Mouse (Mus musculus) C2C12 (cell line): ENCODE results near the gene Taar7e. TPM values are rescaled to one million over a fixed set of nuclear protein-coding genes. Genes with fewer than 3 reads are reported as not detected.

ENCODE experiments used
- H3K27me3 ChIP-seq: one replicate; pipeline ENCODE4 v1.6.1; 2011; ENCODE audit not compliant: control insufficient read depth, insufficient read depth, insufficient read length
- H3K36me3 ChIP-seq: one replicate; pipeline ENCODE4 v1.6.1; 2011; ENCODE audit not compliant: control insufficient read depth, insufficient read depth
- H3K4me3 ChIP-seq: one replicate; pipeline ENCODE4 v1.5.1; 2011; ENCODE audit warnings: mild to moderate bottlenecking, control low read depth; ENCODE audit not compliant: poor library complexity, insufficient read depth, severe bottlenecking
- H3K79me2 ChIP-seq: one replicate; pipeline ENCODE4 v1.6.1; 2011; ENCODE audit not compliant: control insufficient read depth, insufficient read depth
- H3K79me3 ChIP-seq: one replicate; pipeline ENCODE4 v1.6.1; 2011; ENCODE audit warnings: low read depth, control low read depth
- H3ac ChIP-seq: one replicate; pipeline ENCODE3; 2011; ENCODE audit warnings: low read depth; ENCODE audit not compliant: control insufficient read depth, insufficient read length
- CEBPB ChIP-seq: IDR thresholded peaks from one replicate; pipeline ENCODE4 v1.6.1; 2011; ENCODE audit warnings: low read depth, mild to moderate bottlenecking, control low read depth, moderate library complexity
- CTCF ChIP-seq: IDR thresholded peaks from one replicate; pipeline ENCODE4 v1.5.1; 2011; ENCODE audit not compliant: control insufficient read depth, insufficient read depth, insufficient read length
- FOSL1 ChIP-seq: IDR thresholded peaks from one replicate; pipeline ENCODE4 v1.8.0; 2011; ENCODE audit warnings: mild to moderate bottlenecking, low read length; ENCODE audit not compliant: poor library complexity, insufficient read depth, severe bottlenecking
- MAX ChIP-seq: IDR thresholded peaks from one replicate; pipeline ENCODE4 v1.6.1; 2011; ENCODE audit warnings: mild to moderate bottlenecking, control low read depth
- MYOD1 ChIP-seq: IDR thresholded peaks from one replicate; pipeline ENCODE4 v1.6.1; 2011; ENCODE audit warnings: low read depth; ENCODE audit not compliant: control insufficient read depth, insufficient read length
- MYOG ChIP-seq: IDR thresholded peaks from one replicate; pipeline ENCODE4 v1.6.1; 2011; ENCODE audit not compliant: control insufficient read depth, insufficient read length; ENCODE audit errors: extremely low read depth
- USF1 ChIP-seq: IDR thresholded peaks from one replicate; pipeline ENCODE4 v1.6.1; 2011; ENCODE audit warnings: low read depth, mild to moderate bottlenecking, control low read depth, moderate library complexity
- polyA plus RNA-seq: library from polyadenylated mRNA; unstranded; fragments of >200 nt; fragmentation: generic; extraction: Trizol; gene quantifications from one replicate; pipeline ENCODE4 v1.2.1, GENCODE M21; 2012; ENCODE audit warnings: missing spikeins

Gene Taar7e
- polyA plus RNA-seq, 1 experiment, result not detected

GRCm38 (mm10) chr10:24080166-24080565 is 42.8 kb downstream of the Taar7e start:
- no peak overlapping the region for H3ac ChIP-seq
- H3K4me3 ChIP-seq, result no peak overlapping the region
- TF ChIP-seq CEBPB (no peak), USF1 (no peak)
- H3K79me2 ChIP-seq, result no peaks in the 10 kb centered on the region
- no peaks in the 10 kb centered on the region for H3K79me3 ChIP-seq
- H3K36me3 ChIP-seq, result no peaks in the 10 kb centered on the region
- peaks cover 3% of the 10 kb centered on the region for H3K27me3 ChIP-seq

DNA sequence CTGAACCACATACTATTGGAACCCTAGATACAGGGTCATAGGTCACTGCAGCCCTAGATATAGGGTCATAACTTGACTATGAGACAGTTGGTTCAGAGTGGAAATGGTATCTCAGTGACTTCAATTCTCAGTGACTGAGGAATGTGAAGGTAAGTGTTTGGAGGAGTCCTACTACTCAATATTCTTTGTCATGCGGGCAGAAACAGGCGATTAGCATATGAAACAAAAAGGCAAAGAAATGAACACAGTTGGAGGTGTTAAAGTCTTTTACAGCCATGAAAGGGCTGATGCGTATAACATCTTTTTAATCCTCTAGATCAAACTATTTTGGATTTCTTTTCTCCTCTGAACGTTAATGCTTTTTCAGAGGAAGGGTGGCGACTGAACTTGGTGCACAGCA is 48.5 kb downstream of the Taar7e start:
- H3K79me3 ChIP-seq, result no peaks in the 10 kb centered on the region
- TF ChIP-seq FOSL1, result no peak
- no peak for TF ChIP-seq CTCF
- TF ChIP-seq MYOG, result no peak
- no peak for TF ChIP-seq CEBPB
- no peak for TF ChIP-seq MYOD1
- TF ChIP-seq MAX, result no peak
- TF ChIP-seq USF1, result no peak
- H3K4me3 ChIP-seq, result no peak overlapping the region
- H3K27me3 ChIP-seq, result peaks cover 3% of the 10 kb centered on the region
- no peaks in the 10 kb centered on the region for H3K36me3 ChIP-seq
- H3K79me2 ChIP-seq, result no peaks in the 10 kb centered on the region
- H3ac ChIP-seq, result no peak overlapping the region

DNA sequence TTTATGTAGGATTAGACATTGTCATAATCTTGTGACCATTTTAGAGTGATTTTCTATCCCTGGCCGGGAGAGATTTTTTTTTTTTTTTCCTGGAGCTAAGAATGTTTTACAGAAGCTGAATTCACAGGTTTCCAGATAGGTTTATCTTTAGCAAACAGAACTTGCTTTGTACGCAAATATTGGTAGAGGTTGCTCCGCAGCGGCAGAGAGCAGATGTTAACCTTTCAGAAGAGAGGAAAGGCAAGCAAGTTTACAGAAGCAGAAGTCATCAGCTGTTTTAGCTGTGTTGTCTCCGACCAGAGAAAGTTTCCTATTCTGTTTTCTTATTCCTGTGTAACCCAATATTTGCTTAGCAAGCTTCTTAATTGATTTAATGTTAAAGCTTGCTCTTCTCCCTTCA is 49.1 kb downstream of the Taar7e start:
- no peaks in the 10 kb centered on the region for H3K36me3 ChIP-seq
- peaks cover 3% of the 10 kb centered on the region for H3K27me3 ChIP-seq
- no peaks in the 10 kb centered on the region for H3K79me2 ChIP-seq
- H3K79me3 ChIP-seq, result no peaks in the 10 kb centered on the region
- no peak overlapping the region for H3ac ChIP-seq
- TF ChIP-seq MAX (no peak), MYOG (no peak), FOSL1 (no peak), MYOD1 (no peak), CEBPB (no peak), CTCF (no peak), USF1 (no peak)
- H3K4me3 ChIP-seq, result no peak overlapping the region

- H3K79me3 ChIP-seq, result no peaks in the 10 kb centered on the region
- H3K4me3 ChIP-seq, result no peak overlapping the region
- no peak overlapping the region for H3ac ChIP-seq
- H3K27me3 ChIP-seq, result peaks cover 3% of the 10 kb centered on the region
- no peaks in the 10 kb centered on the region for H3K79me2 ChIP-seq
- TF ChIP-seq MYOG, result no peak
- no peaks in the 10 kb centered on the region for H3K36me3 ChIP-seq
Observed at GRCm38 (mm10) chr10:24087168-24087567, 49.8 kb downstream of the Taar7e start.

Other genes with a start within 250 kb of the Taar7e start
- 7.3 TPM for gene Slc18b1, start 240.6 kb upstream of the Taar7e start, polyA plus RNA-seq
- gene Vnn3, start 186.2 kb upstream of the Taar7e start, polyA plus RNA-seq, result not detected
- gene Vnn1, start 142.9 kb upstream of the Taar7e start, polyA plus RNA-seq, result 0.16 TPM
- not detected for gene Taar1, start 117.3 kb upstream of the Taar7e start, polyA plus RNA-seq
- gene Taar2, start 99.0 kb upstream of the Taar7e start, polyA plus RNA-seq, result not detected
- not detected for gene Taar3, start 88.1 kb upstream of the Taar7e start, polyA plus RNA-seq
- not detected for gene Taar4, start 77.1 kb upstream of the Taar7e start, polyA plus RNA-seq
- gene Taar5, start 66.9 kb upstream of the Taar7e start, polyA plus RNA-seq, result not detected
- not detected for gene Taar6, start 52.0 kb upstream of the Taar7e start, polyA plus RNA-seq
- not detected for gene Taar7a, start 44.1 kb upstream of the Taar7e start, polyA plus RNA-seq
- not detected for gene Taar7b, start 37.7 kb upstream of the Taar7e start, polyA plus RNA-seq
- gene Taar7d, start 10.4 kb upstream of the Taar7e start, polyA plus RNA-seq, result not detected
- gene Taar7f, start 11.9 kb downstream of the Taar7e start, polyA plus RNA-seq, result not detected
- not detected for gene Taar8a, start 38.9 kb downstream of the Taar7e start, polyA plus RNA-seq
- gene Taar8b, start 54.7 kb downstream of the Taar7e start, polyA plus RNA-seq, result not detected
- not detected for gene Taar8c, start 64.3 kb downstream of the Taar7e start, polyA plus RNA-seq
- not detected for gene Taar9, start 71.9 kb downstream of the Taar7e start, polyA plus RNA-seq
- gene Stx7, start 111.7 kb downstream of the Taar7e start, polyA plus RNA-seq, result 29.9 TPM
- gene Moxd1, start 185.9 kb downstream of the Taar7e start, polyA plus RNA-seq, result not detected